Mouse (Mus musculus): ENCODE measurements around the gene Mef2d.

Mef2d gene

DNA sequence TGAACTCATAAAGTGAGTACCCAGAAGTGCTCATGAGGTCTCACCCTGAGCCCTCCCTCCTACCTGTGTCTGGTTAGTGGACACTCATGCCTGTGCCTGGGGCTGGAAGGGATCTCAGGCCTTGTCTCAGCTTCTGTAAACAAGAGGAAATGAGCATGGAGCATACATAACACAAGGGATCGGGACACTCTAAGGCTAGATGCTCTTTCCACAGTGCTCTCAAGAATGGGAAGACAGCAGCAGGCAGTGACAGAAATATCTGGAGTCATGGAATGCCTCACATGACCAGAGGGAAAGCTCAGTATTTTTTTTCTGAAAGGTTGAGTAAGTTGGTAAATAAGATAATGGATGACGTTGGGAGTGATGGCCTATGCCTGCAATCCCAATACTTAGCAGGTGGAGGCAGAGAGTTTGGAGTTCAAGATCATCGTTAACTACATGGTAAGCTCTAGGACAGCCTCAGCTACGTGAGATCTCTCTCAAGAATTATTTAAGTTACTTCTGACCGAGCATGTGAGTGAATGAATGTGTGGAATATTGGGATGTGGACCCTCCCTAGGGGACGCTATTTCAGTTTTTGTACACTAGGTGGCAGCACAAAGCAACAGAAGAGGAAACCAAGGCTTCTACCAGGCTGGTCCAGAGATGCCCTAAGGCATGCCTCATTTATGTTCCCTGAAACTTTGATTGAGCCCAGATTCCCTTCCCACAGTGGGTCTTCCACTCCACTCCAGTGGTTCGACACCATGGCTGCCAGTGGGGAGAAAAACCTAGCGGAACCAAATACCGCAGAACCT, 49.8 kb downstream of the Mef2d start:
- peak; percentile 80 for DNase-seq

DNA sequence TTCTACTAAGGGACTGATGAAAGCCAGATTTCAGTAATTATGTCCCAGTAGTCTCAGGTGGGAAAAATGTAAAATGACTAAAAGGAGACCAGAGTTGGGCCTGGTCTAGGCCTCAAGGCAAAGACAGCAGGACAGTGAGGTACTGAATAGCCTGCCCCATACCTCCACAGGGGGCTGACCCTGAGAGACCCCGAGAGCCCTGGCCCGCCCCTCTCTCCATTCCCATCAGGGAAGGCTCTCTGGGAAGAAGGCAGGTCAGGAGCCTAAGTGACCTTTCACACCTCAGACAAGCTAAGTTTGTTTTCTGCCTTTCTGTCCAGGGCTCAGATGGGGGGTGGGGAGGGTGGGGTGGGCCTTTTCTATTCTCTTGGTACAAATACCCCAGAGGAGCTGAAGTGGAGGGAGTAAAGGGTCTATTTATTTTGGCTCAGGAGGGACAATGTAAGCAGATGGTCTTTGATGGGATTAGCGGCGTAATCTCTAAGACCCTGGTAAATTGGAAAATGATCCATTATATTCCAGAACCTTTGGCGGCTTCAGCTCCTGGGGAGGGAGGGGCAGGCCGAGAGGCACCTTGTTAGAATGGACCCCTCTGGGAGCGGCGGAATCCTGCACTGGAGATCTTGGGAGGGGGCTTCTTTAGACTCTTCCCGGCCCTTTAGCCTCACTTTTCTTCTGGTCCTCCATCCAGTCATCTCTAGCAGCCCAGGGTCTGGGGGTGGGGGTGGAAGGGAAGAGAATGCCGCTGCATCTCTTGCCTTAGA, 55.8 kb downstream of the Mef2d start:
- no peak for DNase-seq

DNA sequence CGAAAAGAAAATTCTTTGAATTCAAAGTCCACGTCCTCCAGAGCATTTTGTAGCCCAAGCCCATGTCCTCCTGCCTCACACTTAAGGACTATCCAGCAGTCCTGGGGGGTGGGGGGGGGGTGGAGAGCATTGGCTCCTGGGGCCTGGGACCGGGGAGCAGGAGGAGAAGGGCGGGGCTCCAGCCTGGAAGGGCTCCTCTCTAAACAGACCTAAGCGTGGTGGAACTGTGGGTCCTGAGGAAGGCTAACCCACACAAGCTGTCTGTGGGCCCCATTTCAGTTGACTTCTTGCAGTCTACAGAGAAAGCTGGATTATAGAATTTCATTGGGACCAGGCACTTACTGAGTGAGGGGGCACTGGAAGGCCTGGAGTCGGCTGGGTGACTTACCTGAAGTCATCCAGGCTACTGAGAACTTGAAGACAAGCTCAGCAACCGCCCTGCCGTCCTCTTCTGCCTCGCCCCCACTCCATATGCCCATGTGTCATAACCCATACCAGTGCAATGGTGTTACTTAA, 56.4 kb downstream of the Mef2d start:
- no peak for DNase-seq

DNA sequence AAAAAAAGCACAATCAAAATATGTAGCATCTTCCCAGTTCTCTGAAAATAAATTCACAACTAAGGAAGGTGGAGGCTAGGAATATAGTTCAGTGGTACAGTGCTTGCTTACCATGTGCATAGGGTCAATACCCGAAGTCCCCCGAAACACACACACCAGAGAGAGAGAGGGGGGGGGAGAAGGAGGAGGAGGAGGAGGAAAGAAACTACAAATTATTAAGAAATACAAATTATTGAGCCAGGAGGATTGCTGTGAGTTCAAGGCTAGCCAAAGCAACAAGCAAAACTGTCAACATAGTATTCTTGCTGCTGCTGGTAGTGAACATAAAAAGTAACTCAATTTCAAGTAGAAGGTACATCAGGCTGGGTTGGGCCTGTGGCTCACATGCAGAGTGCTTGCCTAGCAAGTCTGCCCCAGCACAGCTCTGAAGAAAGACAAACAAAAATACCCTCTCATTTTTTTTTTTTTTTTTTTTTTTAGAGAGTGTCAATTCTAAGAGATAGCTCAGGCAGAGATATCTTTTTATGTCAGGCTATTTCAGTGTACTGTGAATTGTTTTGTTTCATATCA, 57.5 kb downstream of the Mef2d start:
- DNase-seq: no peak

DNA sequence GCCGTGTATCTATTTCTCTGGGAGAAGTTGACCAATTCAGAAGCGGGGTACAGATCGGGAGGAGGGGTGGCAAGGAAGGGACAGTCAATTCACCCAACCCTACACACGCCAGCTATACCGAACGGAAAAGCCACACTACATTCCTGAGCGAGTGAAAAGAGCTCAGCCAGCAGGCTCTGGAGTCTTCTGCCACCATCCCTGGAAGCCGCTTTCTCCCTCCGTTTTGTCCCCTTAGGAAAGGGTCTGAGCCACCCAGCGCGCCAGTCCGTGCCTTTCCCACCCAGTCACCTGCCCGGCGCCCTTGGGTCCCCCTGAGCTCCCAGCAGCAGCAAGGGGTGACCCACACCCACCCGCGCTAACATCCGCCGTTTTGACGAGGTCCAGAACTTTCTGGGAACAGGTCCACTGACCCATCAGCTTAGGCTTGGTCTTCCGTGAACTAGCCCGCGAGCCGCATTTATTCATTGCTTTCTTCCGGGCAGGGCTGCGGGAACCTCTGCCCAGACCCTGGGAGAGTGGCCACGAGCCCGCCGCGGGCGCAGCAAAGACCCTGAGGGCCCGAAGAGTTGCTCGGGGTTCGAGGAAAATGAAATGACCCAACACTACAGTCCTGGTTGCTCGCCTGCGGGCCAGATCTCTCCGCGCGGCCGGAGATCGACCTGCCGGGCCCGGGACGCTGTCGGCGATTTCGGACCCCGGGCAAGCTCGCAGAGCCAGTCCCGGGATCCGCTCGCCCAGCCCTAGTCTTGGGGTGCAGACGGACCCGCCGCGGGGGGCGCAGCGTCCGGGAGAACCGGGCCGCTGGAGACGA, 58.2 kb downstream of the Mef2d start:
- no peak for DNase-seq

DNA sequence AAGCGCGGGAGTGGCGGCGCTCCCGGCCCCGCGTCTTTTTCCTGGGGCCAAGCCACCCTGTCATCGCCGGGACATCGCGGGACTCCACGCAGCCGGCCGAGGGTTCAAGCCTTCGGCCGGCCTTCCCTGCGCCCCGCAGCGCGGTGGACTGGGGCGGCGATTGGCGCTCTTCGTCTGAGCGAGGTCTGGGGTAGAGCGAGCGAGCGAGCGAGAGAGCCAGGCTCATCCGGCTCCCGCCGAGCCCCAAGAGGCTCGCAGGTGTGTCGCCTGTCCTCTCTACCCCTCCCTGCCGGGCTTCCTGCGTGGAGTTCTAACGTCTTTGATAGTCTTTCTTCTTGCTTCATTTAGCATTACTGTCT, 58.8 kb downstream of the Mef2d start:
- no peak for DNase-seq

DNA sequence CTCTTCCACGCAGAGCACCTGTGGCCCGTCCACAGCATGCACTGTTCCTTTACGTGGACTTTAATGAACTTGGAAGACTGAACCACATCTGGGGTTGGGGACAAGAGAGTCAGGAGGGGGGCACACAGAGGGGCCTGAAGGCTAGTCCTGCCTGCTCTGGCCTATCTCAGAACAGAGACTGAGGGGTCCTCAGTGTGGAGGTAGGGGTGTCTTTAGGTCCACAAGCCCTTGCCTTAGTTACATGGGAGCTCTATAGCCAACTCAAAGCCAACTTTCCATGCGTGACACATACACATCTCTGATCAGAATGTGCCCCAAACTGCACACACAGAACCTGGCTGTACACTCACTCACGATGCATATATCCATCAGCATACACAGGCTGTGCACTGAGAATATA, 59.5 kb downstream of the Mef2d start:
- DNase-seq: no peak

DNA sequence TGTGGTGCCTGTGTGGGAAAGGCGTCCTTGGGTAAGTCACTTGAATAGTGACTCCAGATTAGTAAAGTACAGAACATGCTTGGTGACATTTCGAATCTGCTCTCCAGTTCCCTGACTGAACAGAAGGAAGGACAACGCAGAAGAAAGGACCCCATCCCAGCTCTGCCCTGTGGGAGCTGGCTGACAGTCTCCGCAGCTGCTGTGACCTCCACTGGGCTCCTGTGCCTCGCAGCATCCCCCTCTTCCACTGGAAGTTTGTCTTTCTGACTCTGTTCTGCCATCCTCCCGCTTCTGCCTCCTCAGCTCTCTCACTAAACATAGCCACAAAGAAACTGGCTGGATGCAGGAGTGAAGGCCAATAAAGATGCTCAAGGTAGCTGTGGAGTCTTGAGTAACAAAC, 60.8 kb downstream of the Mef2d start:
- DNase-seq: no peak

DNA sequence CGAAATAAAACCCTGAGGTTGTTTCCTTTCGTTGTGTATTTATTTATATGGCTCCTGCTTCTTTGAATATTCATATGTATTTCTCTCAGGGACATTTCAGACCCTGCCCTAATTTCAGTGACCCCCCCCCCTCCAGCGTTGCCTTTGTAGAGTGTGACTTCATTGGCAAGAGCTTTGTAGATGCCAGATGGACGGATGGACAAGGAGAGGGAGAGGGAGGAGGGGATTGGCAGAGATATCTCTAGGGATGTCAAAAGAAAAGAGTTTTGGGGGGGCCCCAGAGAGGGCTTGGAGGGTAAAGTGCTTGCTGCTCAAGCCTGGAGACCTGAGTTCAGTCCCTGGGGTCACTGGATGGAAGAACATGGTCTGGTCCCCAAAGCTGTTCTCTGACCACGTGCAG, 61.3 kb downstream of the Mef2d start:
- no peak for DNase-seq

DNA sequence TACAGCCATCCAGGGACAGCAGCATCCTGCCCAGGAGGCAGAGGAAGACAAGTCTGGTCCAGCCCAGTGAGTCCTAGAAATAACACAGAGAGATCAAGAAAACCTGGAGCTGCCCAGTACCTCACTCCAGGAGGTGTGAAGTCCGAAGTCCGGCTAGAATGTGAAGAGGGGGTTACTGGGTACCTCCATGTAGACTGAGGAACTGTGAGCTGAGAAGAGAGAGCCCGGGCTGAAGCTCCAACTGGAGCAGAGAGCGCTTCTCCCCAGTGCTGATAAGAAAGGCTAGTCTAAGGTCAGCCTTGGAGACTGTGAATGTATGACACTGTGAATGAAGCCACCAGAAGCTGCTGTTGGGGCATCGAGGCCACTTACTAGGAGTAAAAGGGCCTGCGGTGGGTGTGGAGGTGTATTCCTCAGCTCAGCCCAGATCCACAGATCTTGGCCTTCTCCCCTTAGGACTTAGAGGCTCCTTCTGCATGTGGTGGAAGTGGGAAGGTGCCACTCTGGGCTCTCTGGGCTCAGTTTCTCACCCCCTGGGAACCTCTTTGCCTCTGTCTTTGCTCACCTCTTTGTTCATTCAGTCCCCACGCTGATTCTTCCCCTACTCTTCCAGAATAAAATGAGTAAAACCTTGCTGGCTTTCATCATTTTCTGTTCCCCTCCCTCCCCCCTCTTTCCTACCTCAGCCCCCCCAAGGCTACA, 62.0 kb downstream of the Mef2d start:
- no peak for DNase-seq

DNA sequence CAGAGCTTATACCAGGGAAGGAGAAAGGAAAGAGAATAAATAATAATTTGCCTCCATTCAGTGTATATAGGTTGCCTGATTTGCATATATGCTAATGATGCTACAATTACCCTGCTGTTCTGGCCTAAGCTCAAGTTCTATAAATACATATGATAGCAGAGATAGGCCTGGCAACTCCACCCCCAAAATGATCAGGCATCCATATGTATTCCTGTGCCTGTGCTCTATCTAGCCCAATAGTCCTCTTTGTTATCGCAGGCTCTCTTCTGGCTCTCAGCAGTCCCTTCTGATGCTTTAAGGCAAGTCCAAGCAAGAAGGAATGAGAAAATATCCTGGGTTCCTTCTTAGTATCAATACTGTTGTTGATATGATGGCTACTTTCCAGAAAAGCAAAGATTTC, 62.6 kb downstream of the Mef2d start:
- no peak for DNase-seq

DNA sequence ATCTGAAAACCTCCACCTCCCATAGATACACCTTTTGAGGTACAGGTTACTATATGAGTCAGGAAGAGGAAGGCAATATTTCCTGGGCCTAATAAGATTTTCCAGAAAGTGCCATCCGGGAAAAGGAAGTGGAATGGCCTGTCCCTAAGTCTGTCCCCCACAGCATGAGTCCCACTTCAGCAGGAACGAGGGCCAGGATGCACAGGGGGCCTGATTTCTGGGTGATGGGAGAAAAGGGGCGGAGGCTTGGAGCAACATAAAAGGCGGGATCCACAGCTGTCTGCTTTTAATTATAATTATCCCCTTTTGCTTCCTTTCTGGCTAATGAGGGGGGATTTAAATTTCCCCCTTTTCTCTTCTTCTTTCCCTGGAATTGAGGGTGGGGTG, 63.0 kb downstream of the Mef2d start:
- no peak for DNase-seq

DNA sequence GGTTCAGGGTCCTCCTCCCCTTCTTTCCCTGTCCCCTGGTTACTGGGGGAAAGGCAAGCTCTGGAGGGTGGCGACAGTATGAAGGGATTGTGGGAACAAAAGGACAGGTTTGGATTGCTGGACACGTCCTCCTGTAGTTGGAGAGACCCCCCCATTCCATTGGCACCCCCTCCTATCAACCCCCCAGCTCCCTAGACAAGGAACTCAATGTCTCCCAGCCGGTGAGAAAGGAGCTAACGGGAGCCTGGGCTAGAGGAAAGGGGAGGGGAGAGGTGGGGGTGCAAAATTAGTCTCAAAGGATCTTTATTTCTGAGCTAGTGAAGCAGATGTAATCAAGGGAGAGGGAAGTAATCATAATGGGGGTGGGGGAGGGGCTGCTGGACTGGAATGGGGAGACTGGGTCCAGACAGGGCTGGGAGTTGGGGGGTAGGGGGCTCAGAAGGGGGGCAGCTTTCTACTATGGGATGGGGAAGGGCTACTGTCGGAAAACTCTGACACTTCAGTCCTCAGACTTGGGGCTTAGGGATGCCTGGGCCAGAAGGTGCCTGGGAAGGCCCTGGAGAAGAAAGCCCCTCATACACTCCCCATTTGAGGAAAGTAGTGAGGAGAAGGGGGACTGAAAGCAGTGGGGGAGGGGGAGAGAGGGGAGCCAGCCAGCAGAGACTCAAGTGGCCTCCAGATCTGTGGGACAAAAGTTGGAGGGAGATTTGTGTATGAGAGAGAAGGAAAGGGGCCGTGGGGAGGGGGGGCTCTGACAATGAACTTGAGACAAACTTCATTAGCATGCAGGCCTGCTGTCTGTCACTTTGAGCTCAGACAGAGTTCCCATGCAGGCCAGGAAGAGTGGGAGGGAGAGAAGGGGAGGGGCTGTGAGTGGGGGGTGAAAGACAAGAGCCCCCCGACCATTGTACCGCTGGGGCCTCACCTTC, 63.7 kb downstream of the Mef2d start:
- peak; percentile 69 for DNase-seq

DNA sequence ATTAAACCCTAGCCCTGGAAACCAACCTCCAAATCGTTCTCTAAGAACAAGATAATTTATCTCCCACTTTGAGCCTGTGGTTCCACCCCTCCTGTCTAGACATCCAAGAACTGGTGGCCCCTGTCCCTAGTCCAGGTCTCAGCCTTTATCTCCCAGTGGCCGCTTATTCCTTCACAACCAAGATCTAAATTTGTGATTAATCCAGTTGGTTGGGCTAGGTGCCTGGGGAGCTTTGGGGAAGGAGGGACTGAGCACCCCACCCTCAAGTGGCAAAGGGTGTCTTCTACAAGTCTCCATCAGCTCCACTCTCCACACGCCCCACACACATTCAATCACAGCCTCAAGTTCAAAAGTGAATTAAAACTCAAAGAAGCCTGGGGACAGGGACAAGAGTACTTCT, 64.3 kb downstream of the Mef2d start:
- DNase-seq: no peak

DNA sequence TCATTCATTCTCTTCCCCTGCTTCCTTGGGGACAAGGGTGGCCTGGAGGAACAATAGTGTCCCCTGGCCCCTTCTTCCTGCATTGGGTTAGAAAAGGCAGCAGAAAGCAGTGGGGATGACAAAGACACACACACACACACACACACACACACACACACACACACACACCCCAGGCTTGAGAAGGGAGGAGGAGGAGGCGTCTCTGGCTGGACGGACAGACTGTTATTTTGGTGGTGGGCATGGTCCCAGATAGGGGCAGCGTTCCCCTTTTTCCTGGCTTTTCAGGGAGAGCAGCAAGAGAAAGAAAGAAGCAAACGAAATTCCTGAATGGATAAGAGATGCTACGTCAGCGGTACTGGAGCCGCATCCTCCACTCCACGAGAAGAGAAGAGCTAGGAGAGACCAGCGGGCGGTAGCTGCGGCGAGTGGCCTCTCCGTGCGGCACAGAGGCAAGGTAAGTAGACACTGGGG, 64.8 kb downstream of the Mef2d start:
- no peak for DNase-seq

DNA sequence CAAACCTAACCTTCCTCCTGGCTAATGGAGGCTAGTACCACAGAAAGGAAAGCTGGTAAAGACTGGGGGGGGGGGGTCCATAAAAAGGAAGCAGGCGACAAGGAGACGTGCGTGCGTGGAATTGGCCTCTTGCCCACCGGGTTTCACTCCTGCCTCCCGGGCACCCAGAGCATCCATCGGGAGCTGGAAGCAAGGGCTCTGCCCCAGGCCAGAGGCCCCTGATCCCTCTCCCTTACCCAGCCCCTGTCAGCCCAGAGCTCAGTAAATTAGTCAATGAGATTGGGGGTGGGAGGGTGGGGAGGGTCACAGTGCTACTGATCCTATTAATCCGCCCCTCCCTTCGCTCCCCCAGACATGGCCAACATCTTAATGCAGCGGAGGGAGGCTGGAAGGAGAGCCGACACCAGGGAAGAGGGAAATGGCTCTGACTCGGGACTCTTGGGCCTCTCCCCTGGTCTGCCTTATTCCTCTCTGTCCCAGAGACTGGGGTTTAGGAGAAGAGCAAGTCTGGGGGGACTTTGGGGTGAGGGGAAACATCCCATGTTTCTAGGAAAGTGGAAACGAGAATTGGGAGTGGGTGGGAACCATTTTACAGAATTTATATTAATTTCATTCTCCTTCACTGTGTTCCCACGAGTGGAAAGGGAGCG, 65.4 kb downstream of the Mef2d start:
- DNase-seq: no peak

DNA sequence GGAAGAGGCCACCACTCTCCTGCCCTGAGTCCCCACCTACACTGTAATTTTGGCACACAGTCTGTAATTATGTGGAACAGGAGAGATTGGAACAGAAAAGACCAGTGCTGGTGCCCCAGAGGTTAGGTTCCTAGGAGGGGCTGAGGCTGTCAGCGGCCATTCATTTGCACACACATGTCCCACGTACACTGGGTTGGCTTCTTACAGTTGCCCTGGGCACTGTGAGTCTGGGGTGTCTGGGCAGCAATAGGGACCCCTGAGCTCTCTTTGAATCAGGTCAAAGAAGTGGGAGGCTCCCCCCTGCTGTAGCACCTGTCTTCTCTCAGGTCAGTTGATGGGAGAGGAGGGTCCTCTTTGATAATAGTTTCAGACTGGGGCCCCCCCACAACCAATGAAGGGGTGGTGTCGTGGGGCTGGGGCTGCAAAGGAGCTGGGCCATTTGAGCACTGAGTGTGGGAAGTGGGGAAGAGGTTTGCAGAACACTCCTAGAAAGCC, 66.1 kb downstream of the Mef2d start:
- no peak for DNase-seq

DNA sequence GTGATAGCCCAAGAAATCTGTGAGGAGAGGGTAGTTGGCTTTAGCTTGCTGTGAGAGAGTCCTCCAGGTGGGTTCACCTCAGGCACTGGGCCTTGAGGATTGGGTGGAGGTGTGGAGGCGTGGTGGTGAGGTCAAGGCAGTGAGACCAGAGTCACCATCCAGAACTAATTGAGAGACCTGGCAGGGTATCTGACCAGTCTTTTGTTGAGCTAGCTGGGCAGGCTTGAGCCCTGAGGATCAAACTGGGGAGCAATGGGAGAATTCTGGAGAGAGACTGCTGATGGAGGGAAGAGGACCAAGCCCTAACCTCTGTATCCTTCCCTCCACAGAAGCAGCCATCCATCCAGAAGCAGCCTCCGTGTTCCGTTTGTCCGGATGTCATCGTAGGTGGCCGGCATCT, 67.1 kb downstream of the Mef2d start:
- DNase-seq: no peak

DNA sequence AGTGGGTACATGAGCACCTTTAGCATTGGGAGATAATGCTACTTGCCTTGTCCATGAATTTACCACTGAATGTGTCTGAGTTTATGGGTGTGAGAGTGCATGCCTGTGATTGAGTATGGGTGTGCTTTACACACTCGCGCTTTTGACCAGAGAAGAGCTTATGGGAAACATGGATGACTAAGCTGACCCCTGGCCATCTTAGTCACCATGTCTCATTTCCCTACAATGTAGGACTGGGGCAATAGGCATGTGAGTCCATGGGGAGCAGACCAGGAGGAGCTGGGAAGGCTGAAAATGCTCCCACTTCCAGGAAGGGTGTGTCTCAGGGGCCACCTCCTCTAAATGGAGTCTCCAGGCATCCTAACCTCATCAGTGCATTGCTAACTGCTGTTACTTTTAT, 67.9 kb downstream of the Mef2d start:
- no peak for DNase-seq

DNA sequence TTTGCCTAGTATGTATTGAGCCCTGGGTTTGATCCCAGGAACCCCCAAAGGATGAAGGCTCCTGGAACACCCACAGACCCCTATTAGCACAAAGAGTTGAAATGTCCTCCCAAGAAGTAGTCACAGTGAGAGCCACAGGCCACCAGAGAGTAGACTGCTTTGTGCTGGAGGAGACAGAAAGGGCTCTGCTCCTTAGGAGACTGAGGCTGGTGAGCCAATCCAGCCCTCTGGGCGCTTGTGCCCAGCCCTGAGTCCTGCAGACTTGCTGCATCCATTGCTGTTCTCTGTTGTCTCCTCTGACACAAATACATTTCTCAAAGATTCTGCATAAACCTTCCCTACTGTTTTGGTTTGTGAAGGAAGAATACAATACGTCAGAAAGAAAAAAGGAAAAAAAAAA, 68.7 kb downstream of the Mef2d start:
- no peak for DNase-seq

DNA sequence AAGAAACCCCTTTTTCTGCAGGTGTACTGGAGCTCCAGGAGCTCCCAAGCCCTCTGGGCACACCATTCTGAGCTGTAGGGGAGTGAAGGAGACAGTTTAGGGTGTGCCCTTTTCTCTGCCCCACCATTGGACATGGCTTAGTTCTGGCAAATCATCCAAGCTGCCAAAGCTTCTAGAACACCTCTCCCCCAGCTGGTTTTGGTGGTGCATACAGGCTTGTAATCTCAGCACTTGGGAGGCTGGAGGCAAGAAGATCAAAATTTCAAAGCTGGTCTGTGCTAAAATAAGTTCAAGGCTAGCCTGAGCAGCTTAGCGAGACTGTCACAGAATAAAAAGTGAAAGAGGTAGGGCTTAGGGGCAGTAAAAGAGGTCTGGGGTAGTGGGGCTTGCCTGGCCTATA, 70.2 kb downstream of the Mef2d start:
- no peak for DNase-seq

Data from embryo, embryonic 11 days (tissue).